Mouse (Mus musculus) lung, adult 2 months (tissue): ENCODE data around the gene Lfng. TPM values are rescaled to one million over a fixed set of nuclear protein-coding genes. Genes with fewer than 3 reads are reported as not detected.

Source experiments
- DNase-seq: peaks from one replicate; pipeline ENCODE4 v3.0.0; 2022
- H3K4me1 ChIP-seq: fragments of 200-500 bp; 2 replicates; pipeline ENCODE4 v1.6.1; 2011; ENCODE audit warnings: low read length; ENCODE audit not compliant: control insufficient read depth, insufficient read depth
- H3K4me3 ChIP-seq: fragments of 200-500 bp; replicated peaks from 2 replicates; pipeline ENCODE3; 2011; ENCODE audit warnings: low read depth, mild to moderate bottlenecking, control low read depth, low read length; ENCODE audit errors: extremely low read depth
- CTCF ChIP-seq: fragments of 200-500 bp; IDR thresholded peaks from 2 replicates; pipeline ENCODE4 v1.5.1; 2011; ENCODE audit warnings: mild to moderate bottlenecking, low read length, control low read depth; ENCODE audit not compliant: insufficient read depth
- POLR2A ChIP-seq: fragments of 200-500 bp; IDR thresholded peaks from 2 replicates; pipeline ENCODE4 v1.6.1; 2011; ENCODE audit warnings: low read depth, mild to moderate bottlenecking, control low read depth, low read length, borderline replicate concordance; ENCODE audit errors: extremely low read depth
- WGBS: fragments of 180-500 bp; shearing (Covaris S2); methylation state at CpG from one replicate; pipeline ENCODE4 v1.1.7; 2018; 5-methylcytosine and 5-hydroxymethylcytosine counted together
- polyA plus RNA-seq: library from polyadenylated mRNA; depleted of rRNA; stranded (reverse); fragments of >200 nt; gene quantifications from 2 replicates; pipeline ENCODE4 v1.2.3, GENCODE M21; 2012; rRNA removed

Gene Lfng
- 141 and 163 TPM in 2 replicates for polyA plus RNA-seq

GRCm38 (mm10) chr5:140607001-140607835 is at the start of gene Lfng:
Gene Lfng, plus strand, starts transcription at chr5:140607320.
- whole genome bisulfite sequencing, result under 1% methylated on average over 91 of the region's 91 CpGs
- peak; percentile 98 for TF ChIP-seq POLR2A
- TF ChIP-seq CTCF, result no peak
- DNase-seq, result peak; percentile 91
- Histone ChIP-seq H3K4me1 (peaks cover 10% of the 10 kb centered on the region), H3K4me3 (peak within 1 kb of the TSS; percentile 93)

GRCm38 (mm10) chr5:140562601-140563000 is 44.5 kb upstream of the Lfng start:
- no peak for TF ChIP-seq POLR2A
- TF ChIP-seq CTCF, result no peak
- WGBS, result 59% methylated on average over 9 of the region's 9 CpGs
- DNase-seq, result no peak
- H3K4me1 ChIP-seq, result 0 out of 2 replicates have a peak, but pooled peaks cover 3% of the 10 kb centered on the region
- no peak overlapping the region for H3K4me3 ChIP-seq

DNA sequence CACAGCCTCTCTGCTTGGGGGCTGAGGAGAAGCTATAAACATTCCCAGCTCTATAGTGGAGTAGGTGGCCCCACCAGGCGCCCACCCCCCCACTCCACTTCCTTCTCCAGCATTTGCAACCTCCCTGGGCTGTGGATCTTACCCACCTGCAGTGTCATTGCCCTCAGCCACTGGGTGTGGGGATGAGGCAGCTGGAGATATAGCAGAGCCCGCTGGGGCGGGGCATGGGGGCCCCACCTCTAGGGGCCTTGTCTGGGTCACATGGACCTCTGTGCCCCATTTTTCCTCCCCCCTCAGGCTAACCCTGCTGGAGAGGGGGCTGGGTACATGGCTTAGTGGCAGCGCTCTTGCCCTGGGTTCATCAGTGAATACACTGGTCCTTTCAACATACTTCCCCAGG is 42.2 kb upstream of the Lfng start, which contains the start of gene Grifin:
Gene Grifin, minus strand, starts transcription at position 176 of the 400 bp plus-strand sequence.
- TF ChIP-seq CTCF, result no peak
- TF ChIP-seq POLR2A, result no peak

DNA sequence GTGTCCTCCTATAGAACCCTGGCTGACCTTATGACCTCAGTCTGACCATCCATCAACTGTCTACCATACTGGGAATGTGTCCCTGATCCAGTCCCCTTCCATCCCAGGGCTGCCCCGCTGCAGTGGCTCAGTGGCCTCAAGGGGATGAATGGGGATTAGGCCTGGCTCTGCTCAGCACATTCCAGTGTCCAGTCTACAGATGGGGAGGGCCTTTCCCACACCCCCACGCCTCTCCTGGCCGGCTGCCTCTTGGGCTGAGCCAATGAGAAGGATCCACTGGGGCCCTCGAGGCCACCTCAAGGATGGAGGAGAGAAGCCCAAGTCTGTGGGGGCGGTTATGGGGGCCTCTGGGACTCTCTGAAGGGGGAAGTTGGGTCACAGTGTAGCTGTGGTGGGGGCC is 41.7 kb upstream of the Lfng start:
- no peak for DNase-seq
- H3K4me3 ChIP-seq, result no peak overlapping the region
- peaks cover 7% of the 10 kb centered on the region; the same call in 1 of the 2 replicates for H3K4me1 ChIP-seq
- TF ChIP-seq CTCF (no peak), POLR2A (no peak)
- 50% methylated on average over 5 of the region's 5 CpGs for WGBS

More for the DNA sequence above, 42.2 kb upstream of the Lfng start, which contains the start of gene Grifin:
- Histone ChIP-seq H3K4me3 (no peak within 1 kb of the TSS), H3K4me1 (peaks cover 7% of the 10 kb centered on the region; the same call in 1 of the 2 replicates)
- DNase-seq, result no peak
- WGBS, result 92% methylated on average over 4 of the region's 4 CpGs

DNA sequence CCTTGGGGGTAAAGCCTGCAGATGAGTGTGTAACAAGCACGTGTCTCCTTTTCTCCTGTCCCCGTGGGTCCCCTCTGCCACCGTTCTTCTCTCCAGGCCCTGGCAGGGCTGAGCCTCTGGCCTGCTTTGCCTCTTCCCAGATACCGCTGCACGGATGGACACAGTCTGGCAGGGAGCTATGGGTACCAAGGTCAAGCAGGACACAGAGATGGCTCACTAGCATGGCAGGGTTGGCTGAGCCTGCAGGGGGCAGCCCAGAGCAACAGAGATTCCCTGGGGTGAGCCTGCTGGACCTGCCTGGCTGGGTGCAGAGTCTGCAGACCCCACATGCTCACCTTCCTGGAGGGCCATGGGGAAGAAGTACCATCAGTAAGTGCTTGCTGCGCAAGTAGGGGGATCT is 41.3 kb upstream of the Lfng start:
- TF ChIP-seq POLR2A (no peak), CTCF (peak; percentile 50)
- Histone ChIP-seq H3K4me3 (no peak overlapping the region), H3K4me1 (peaks cover 7% of the 10 kb centered on the region; the same call in 1 of the 2 replicates)
- WGBS, result 71% methylated on average over 6 of the region's 6 CpGs
- DNase-seq, result peak; percentile 44

DNA sequence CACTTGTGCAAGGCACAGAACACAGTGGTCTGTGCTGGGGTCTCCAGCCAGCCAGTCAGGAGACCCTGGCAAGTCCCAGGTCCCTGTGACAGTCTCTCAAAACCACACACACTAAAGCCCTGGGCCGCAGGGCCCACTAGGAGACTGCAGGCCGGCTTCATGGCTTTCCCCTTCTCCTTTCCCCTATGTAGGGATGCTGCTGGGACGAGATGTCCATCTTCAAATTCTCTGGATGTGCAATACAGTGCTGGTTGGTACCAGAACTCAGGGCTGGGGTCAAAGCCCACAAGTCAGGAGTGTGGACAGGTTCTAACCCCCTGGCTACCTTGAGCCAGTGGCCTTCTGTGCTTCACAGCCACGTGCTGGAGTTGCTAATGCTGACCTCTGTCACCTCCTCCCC is 40.8 kb upstream of the Lfng start:
- Histone ChIP-seq H3K4me3 (no peak overlapping the region), H3K4me1 (peaks cover 7% of the 10 kb centered on the region; the same call in 1 of the 2 replicates)
- WGBS, result 87% methylated on average over 4 of the region's 4 CpGs
- no peak for DNase-seq
- TF ChIP-seq CTCF, result no peak
- TF ChIP-seq POLR2A, result no peak

- no peak overlapping the region for H3K4me3 ChIP-seq
- H3K4me1 ChIP-seq, result peaks cover 7% of the 10 kb centered on the region; the same call in 1 of the 2 replicates
- TF ChIP-seq CTCF, result no peak
- 0 out of 2 replicates have a peak, but pooled peaks have one; percentile 13 for TF ChIP-seq POLR2A
- WGBS, result 35% methylated on average over 11 of the region's 11 CpGs
- DNase-seq, result peak; percentile 57
Measured at GRCm38 (mm10) chr5:140567321-140567720, 39.8 kb upstream of the Lfng start.

DNA sequence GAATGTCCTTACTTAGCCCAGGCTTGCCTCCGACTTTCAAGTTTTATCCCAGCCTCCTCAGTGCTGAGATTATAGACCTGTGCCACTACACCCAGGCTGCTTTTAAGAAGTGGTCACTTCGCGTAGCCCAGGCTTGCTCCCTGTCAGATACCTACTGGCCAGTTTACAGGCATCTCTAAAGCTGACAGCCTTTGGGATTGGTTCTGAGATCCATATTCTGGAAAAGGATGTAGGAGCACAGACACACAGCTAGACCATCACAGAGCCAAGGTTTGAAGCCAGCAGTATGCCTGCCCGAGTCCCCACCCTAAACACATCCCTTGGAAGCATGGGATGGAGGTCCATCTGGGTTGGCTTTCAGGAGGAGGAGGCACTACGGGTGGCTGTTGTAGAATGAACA is 39.4 kb upstream of the Lfng start:
- no peak for DNase-seq
- whole genome bisulfite sequencing, result 83% methylated on average over 5 of the region's 5 CpGs
- TF ChIP-seq CTCF (no peak), POLR2A (no peak)
- Histone ChIP-seq H3K4me1 (peaks cover 7% of the 10 kb centered on the region; the same call in 1 of the 2 replicates), H3K4me3 (no peak overlapping the region)

GRCm38 (mm10) chr5:140568321-140568970 is 38.7 kb upstream of the Lfng start:
- H3K4me1 ChIP-seq, result peaks cover 7% of the 10 kb centered on the region; the same call in 1 of the 2 replicates
- DNase-seq, result peak; percentile 73
- 31% methylated on average over 10 of the region's 10 CpGs for WGBS
- TF ChIP-seq CTCF (peak; percentile 80), POLR2A (no peak)
- no peak overlapping the region for H3K4me3 ChIP-seq

DNA sequence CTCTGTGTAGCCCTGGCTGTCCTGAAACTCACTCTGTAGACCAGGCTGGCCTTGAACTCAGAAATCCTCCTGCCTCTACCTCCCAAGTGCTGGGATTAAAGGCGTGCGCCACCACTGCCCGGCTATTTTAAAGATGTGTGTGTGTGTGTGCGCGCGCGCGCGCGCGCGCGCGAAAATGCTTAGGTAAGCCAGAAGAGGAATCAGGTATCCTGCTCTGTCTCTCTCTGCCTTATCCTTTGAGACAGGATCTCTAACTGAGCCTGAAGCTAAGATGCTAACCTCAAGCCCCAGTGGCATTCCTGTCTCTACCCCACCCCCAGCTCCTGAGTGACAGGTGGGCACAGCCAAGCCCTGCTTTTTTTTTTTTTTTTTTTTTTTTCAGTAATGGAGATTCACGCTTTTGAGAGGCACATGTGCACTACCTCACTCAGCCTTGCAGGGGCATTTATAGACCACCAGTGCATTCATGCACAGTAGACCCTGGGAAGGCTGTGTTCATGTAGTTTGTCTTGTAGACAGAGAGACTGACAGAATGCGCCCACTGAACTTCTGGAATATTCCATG is 38.0 kb upstream of the Lfng start:
- H3K4me3 ChIP-seq, result no peak overlapping the region
- WGBS, result 83% methylated on average over 16 of the region's 16 CpGs

More for the DNA sequence above, 38.0 kb upstream of the Lfng start:
- no peak for TF ChIP-seq POLR2A
- TF ChIP-seq CTCF, result no peak
- DNase-seq, result no peak
- H3K4me1 ChIP-seq, result peaks cover 7% of the 10 kb centered on the region; the same call in 1 of the 2 replicates
